Comparison of ENCODE assay signal across 17 mouse cellular contexts in genomic region chr3:84232312-84232711, GRCm38 (mm10). TPM values are rescaled to one million over a fixed set of nuclear protein-coding genes. Genes with fewer than 3 reads are reported as not detected.
"Had no signal": no experiment of that assay in that cellular context is flagged by ENCODE, and none has a peak within 500 bp of the region (broad histone marks: within the 10 kb centered on the region; RNA-seq: fewer than 3 reads in every experiment).

No protein-coding gene starts in this region.

- H3K4me3 ChIP-seq: limb, embryonic 13.5 days; midbrain, embryonic 13.5 days had no signal

- H3K27me3 ChIP-seq: limb, embryonic 13.5 days; midbrain, embryonic 13.5 days had no signal

- H3K27ac ChIP-seq: kidney, postnatal 0 days; limb, embryonic 13.5 days; macrophage; midbrain, embryonic 13.5 days had no signal

- H3K9ac ChIP-seq: limb, embryonic 13.5 days; lung, embryonic 14.5 days; midbrain, embryonic 13.5 days had no signal

- H3K4me2 ChIP-seq: limb, embryonic 13.5 days; lung, embryonic 14.5 days; midbrain, embryonic 13.5 days had no signal

- DNase-seq: kidney, adult 11 months; kidney, adult 9 months; kidney, postnatal 36 days; left cerebral cortex, postnatal 4 days; lung, embryonic 14.5 days; lung, postnatal 10 days; right cerebral cortex, postnatal 14 days; thymus, postnatal 4 days had no signal

- H3K36me3 ChIP-seq: limb, embryonic 13.5 days had no signal

- ATAC-seq: midbrain, embryonic 13.5 days had no signal

RNA-seq across cellular contexts. Expression of gene Gm6525, which starts 58.4 kb away (rescaled TPM):
- total RNA-seq: layer of hippocampus, adult 18-20 months; layer of hippocampus, postnatal 10 days; left cerebral cortex, adult 18-20 months; left cerebral cortex, postnatal 10 days; left cerebral cortex, postnatal 4 days; midbrain, postnatal 0 days had no signal
- polyA plus RNA-seq: macrophage had no signal
